9 mouse cellular contexts compared by ENCODE assay signal in genomic region chr11:94225985-94226384, GRCm38 (mm10). TPM values are rescaled to one million over a fixed set of nuclear protein-coding genes. Genes with fewer than 3 reads are reported as not detected.
DNase-seq lines count a peak whose midpoint lies in the region; ATAC-seq lines count a peak whose summit lies in the region.
"Had no signal": no experiment of that assay in that cellular context is flagged by ENCODE, and none has a peak within 500 bp of the region (broad histone marks: within the 10 kb centered on the region; RNA-seq: fewer than 3 reads in every experiment).

No protein-coding gene starts in this region.

- peaks cover 4% of the 10 kb centered on the region; the same call in 1 of the 2 replicates for H3K4me1 ChIP-seq in forebrain, embryonic 14.5 days (ENCODE audit: control insufficient read depth, insufficient read depth, low read length)
- peaks cover 22% of the 10 kb centered on the region for H3K4me1 ChIP-seq in forebrain, embryonic 10.5 days

- no peaks in the 10 kb centered on the region for H3K27me3 ChIP-seq in forebrain, embryonic 14.5 days (replicated peaks; ENCODE audit: control insufficient read depth, insufficient read depth, low read length)
- no peaks in the 10 kb centered on the region for H3K27me3 ChIP-seq in forebrain, embryonic 10.5 days (ENCODE audit: poor library complexity, severe bottlenecking)
- H3K27me3 ChIP-seq: neural tube, embryonic 12.5 days had no signal

- H3K36me3 ChIP-seq in forebrain, embryonic 14.5 days (ENCODE audit: control insufficient read depth, insufficient read depth, low read length), result no peaks in the 10 kb centered on the region
- H3K36me3 ChIP-seq in forebrain, embryonic 10.5 days (replicated peaks), result no peaks in the 10 kb centered on the region
- H3K36me3 ChIP-seq: neural tube, embryonic 12.5 days had no signal

- ATAC-seq in forebrain, embryonic 14.5 days, result no peak

- DNase-seq in forebrain, embryonic 14.5 days (ENCODE audit: low spot score), result peak; percentile 76
- no peak for DNase-seq in forebrain, embryonic 10.5 days (ENCODE audit: extremely low spot score, low spot score)
- peak; percentile 94 for DNase-seq in 416B (ENCODE audit: low read depth)
- peak; percentile 45 to 73 for DNase-seq in adrenal gland, postnatal 36 days
- peak; percentile 96 for DNase-seq in heart, adult 11 months
- DNase-seq in kidney, adult 9 months, result peak; percentile 89
- DNase-seq in lung, postnatal 14 days, result peak; percentile 76
- DNase-seq in yolk sac, embryonic 10.5 days (ENCODE audit: low spot score), result peak; percentile 69

- H3K27ac ChIP-seq in forebrain, embryonic 14.5 days (ENCODE audit: low read depth, low read length), result no peak overlapping the region
- H3K27ac ChIP-seq in forebrain, embryonic 10.5 days, result no peak overlapping the region
- H3K27ac ChIP-seq: neural tube, embryonic 12.5 days had no signal

- no peak overlapping the region for H3K4me2 ChIP-seq in forebrain, embryonic 14.5 days (ENCODE audit: low read length)
- H3K4me2 ChIP-seq: neural tube, embryonic 12.5 days had no signal

- no peak overlapping the region for H3K4me3 ChIP-seq in forebrain, embryonic 14.5 days (ENCODE audit: low read depth, low read length)
- no peak overlapping the region for H3K4me3 ChIP-seq in forebrain, embryonic 10.5 days
- H3K4me3 ChIP-seq: neural tube, embryonic 12.5 days had no signal

- no peak overlapping the region for H3K9ac ChIP-seq in forebrain, embryonic 14.5 days (ENCODE audit: low read length)
- H3K9ac ChIP-seq: neural tube, embryonic 12.5 days had no signal

- H3K9me3 ChIP-seq in forebrain, embryonic 14.5 days (replicated peaks; ENCODE audit: control insufficient read depth, low read length), result no peaks in the 10 kb centered on the region
- no peaks in the 10 kb centered on the region for H3K9me3 ChIP-seq in forebrain, embryonic 10.5 days
- H3K9me3 ChIP-seq: neural tube, embryonic 12.5 days had no signal

- 42% methylated on average over 7 of the region's 7 CpGs for WGBS in forebrain, embryonic 14.5 days
- 48% methylated on average over 7 of the region's 7 CpGs for WGBS in forebrain, embryonic 10.5 days

RNA-seq across cellular contexts. Expression of gene Tob1, which starts 14.7 kb away (rescaled TPM):
- 32.4 and 37.5 TPM in 2 replicates for polyA plus RNA-seq in forebrain, embryonic 14.5 days (2014; fragmentation: Nextera tagmentation; extraction: Ambion mirVana)
- polyA plus RNA-seq in forebrain, embryonic 10.5 days (2016; fragmentation: Nextera tagmentation; extraction: Ambion mirVana), result 18.8 and 20.1 TPM in 2 replicates
- 100 to 1,000 TPM; 290 to 355 TPM for total RNA-seq in adrenal gland, postnatal 36 days (2021)

RNA-seq across cellular contexts. Expression of gene Wfikkn2, which starts 19.8 kb away (rescaled TPM):
- 3.7 and 4.2 TPM in 2 replicates for polyA plus RNA-seq in forebrain, embryonic 14.5 days (2014; fragmentation: Nextera tagmentation; extraction: Ambion mirVana)
- 0.46 and 1.2 TPM in 2 replicates for polyA plus RNA-seq in forebrain, embryonic 10.5 days (2016; fragmentation: Nextera tagmentation; extraction: Ambion mirVana)
- total RNA-seq in adrenal gland, postnatal 36 days (2021), result 1 to 10 TPM in 1 of 2 experiments, under 1 TPM in 1; 0.46 to 1.3 TPM

RNA-seq across cellular contexts. Expression of gene Gm21885, which starts 55.7 kb away (rescaled TPM):
- polyA plus RNA-seq in forebrain, embryonic 14.5 days (2014; fragmentation: Nextera tagmentation; extraction: Ambion mirVana), result not detected in 2 replicates
- 0.34 TPM in 1 of 2 replicates, not detected in the other for polyA plus RNA-seq in forebrain, embryonic 10.5 days (2016; fragmentation: Nextera tagmentation; extraction: Ambion mirVana)
- total RNA-seq in adrenal gland, postnatal 36 days (2021), result not detected
- polyA plus RNA-seq: neural tube, embryonic 12.5 days had no signal
